ENCODE assay signal across 11 mouse cellular contexts in the genomic region with DNA sequence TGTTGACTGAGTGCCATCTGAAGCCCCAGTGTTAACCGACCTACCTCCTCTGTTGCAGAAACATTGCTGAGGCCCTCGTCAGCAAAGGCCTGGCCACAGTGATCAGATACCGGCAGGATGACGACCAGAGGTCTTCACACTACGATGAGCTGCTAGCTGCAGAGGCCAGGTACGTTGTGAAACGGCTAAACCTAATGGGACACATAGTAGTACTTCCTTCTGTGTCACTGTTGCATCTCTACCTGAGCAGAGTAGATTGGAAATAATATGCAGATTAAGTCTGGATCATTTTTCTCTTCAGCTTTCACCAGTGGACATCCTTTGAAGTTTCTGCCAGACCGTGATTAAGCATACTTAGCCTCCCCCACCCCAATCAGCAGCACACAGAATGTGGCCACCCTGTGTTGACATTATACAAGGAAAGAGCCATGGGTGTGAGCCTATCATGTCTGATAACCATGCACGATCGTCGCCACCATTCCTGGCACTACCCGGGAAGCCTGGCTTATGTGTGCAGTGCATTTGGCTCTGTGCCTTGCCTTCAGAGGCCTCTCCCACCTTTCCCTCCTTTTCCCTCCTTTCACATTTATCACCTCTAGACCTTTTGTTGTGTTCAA.
DNase-seq lines count a peak whose midpoint lies in the region; ATAC-seq and TF ChIP-seq lines count a peak whose summit lies in the region.
"Had no signal": no experiment of that assay in that cellular context is flagged by ENCODE, and none has a peak within 500 bp of the region (broad histone marks: within the 10 kb centered on the region; RNA-seq: fewer than 3 reads in every experiment).

No protein-coding gene starts in this region.

- H3K9ac ChIP-seq in intestine, embryonic 15.5 days = no peak overlapping the region
- no peak overlapping the region for H3K9ac ChIP-seq in stomach, postnatal 0 days (ENCODE audit: low read length)
- H3K9ac ChIP-seq: midbrain, embryonic 12.5 days had no signal

- no peak for TF ChIP-seq CTCF in stomach, postnatal 0 days (IDR thresholded peaks at IDR 0.05; ENCODE audit: low read depth)

- peaks cover 39% of the 10 kb centered on the region for H3K4me1 ChIP-seq in heart, embryonic 10.5 days
- peaks cover 13% of the 10 kb centered on the region for H3K4me1 ChIP-seq in intestine, embryonic 15.5 days (replicated peaks)
- peaks cover 12% of the 10 kb centered on the region for H3K4me1 ChIP-seq in stomach, postnatal 0 days (replicated peaks; ENCODE audit: control insufficient read depth, insufficient read depth)

- no peak for TF ChIP-seq EP300 in stomach, postnatal 0 days (optimal IDR thresholded peaks at IDR 0.05)

- no peak overlapping the region for H3K27ac ChIP-seq in heart, embryonic 10.5 days
- no peak overlapping the region for H3K27ac ChIP-seq in intestine, embryonic 15.5 days
- H3K27ac ChIP-seq in stomach, postnatal 0 days (replicated peaks) = no peak overlapping the region
- H3K27ac ChIP-seq: midbrain, embryonic 12.5 days had no signal

- peaks cover 6% of the 10 kb centered on the region; the same call in 1 of the 2 replicates for H3K36me3 ChIP-seq in heart, embryonic 10.5 days
- peaks cover 7% of the 10 kb centered on the region; the same call in 1 of the 2 replicates for H3K36me3 ChIP-seq in intestine, embryonic 15.5 days
- no peaks in the 10 kb centered on the region for H3K36me3 ChIP-seq in stomach, postnatal 0 days (ENCODE audit: control insufficient read depth, insufficient read depth, low read length)

- H3K4me2 ChIP-seq in intestine, embryonic 15.5 days (replicated peaks) = no peak overlapping the region
- H3K4me2 ChIP-seq in stomach, postnatal 0 days (replicated peaks; ENCODE audit: low read depth) = no peak overlapping the region
- H3K4me2 ChIP-seq: midbrain, embryonic 12.5 days had no signal

- no peaks in the 10 kb centered on the region for H3K27me3 ChIP-seq in heart, embryonic 10.5 days (ENCODE audit: insufficient read depth, poor library complexity, severe bottlenecking)
- H3K27me3 ChIP-seq in intestine, embryonic 15.5 days (replicated peaks) = no peaks in the 10 kb centered on the region
- H3K27me3 ChIP-seq in stomach, postnatal 0 days (ENCODE audit: control insufficient read depth, insufficient read depth, low read length) = no peaks in the 10 kb centered on the region
- H3K27me3 ChIP-seq: midbrain, embryonic 12.5 days had no signal

- DNase-seq in heart, adult 11 months = peak; percentile 92
- no peak for DNase-seq in heart, embryonic 10.5 days (ENCODE audit: low spot score)
- peak; percentile 11 for DNase-seq in thymus, postnatal 0 days (ENCODE audit: low spot score)
- no peak for DNase-seq in thymus, postnatal 14 days
- DNase-seq in stomach, postnatal 0 days (ENCODE audit: low spot score) = peak; percentile 56
- DNase-seq in T-cell, adult 2 months (ENCODE audit: low spot score) = no peak
- no peak for DNase-seq in layer of hippocampus, postnatal 36 days
- DNase-seq: right cerebral cortex, postnatal 4 days had no signal

- WGBS in heart, embryonic 10.5 days = 56% methylated on average over 12 of the region's 12 CpGs
- whole genome bisulfite sequencing in intestine, embryonic 15.5 days = 55% methylated on average over 12 of the region's 12 CpGs
- WGBS in stomach, postnatal 0 days = 30% methylated on average over 12 of the region's 12 CpGs

- no peaks in the 10 kb centered on the region for H3K9me3 ChIP-seq in heart, embryonic 10.5 days
- no peaks in the 10 kb centered on the region for H3K9me3 ChIP-seq in intestine, embryonic 15.5 days
- no peaks in the 10 kb centered on the region for H3K9me3 ChIP-seq in stomach, postnatal 0 days (ENCODE audit: control insufficient read depth, low read length)
- H3K9me3 ChIP-seq: midbrain, embryonic 12.5 days had no signal

- ATAC-seq in intestine, embryonic 15.5 days = peak; percentile 56; the same call in 1 of the 2 replicates
- ATAC-seq in stomach, postnatal 0 days (ENCODE audit: low FRiP score, low TSS enrichment) = peak; percentile 87
- ATAC-seq: activated CD4-positive, CD25-positive, alpha-beta regulatory T cell, adult 4 months had no signal

- H3K4me3 ChIP-seq in heart, embryonic 10.5 days = no peak overlapping the region
- no peak overlapping the region for H3K4me3 ChIP-seq in intestine, embryonic 15.5 days (replicated peaks)
- H3K4me3 ChIP-seq in stomach, postnatal 0 days (ENCODE audit: low read depth, low read length) = no peak overlapping the region
- H3K4me3 ChIP-seq: midbrain, embryonic 12.5 days had no signal

Comparison
In these comparisons a context has a peak if more than half of its experiments do, and no peak if none do; other contexts are left out.
1. DNase-seq: peak in heart, adult 11 months (single experiment), thymus, postnatal 0 days (single experiment) and stomach, postnatal 0 days (single experiment); none in heart, embryonic 10.5 days (single experiment), thymus, postnatal 14 days (single experiment), T-cell, adult 2 months (single experiment) and layer of hippocampus, postnatal 36 days (0 of 2).